Mouse (Mus musculus) embryo, embryonic 10.5 days (tissue): Measurements from ENCODE around the gene Pear1.
"Not testable (repeated sequence)": the region's sequence is repeated elsewhere in the genome, so short reads cannot be mapped to it uniquely, and the experiment has no call there.

Experiments
- DNase-seq: peaks from one replicate; pipeline ENCODE4 v3.0.0-alpha.2; 2015; ENCODE audit warnings: low spot score

Gene Pear1

DNA sequence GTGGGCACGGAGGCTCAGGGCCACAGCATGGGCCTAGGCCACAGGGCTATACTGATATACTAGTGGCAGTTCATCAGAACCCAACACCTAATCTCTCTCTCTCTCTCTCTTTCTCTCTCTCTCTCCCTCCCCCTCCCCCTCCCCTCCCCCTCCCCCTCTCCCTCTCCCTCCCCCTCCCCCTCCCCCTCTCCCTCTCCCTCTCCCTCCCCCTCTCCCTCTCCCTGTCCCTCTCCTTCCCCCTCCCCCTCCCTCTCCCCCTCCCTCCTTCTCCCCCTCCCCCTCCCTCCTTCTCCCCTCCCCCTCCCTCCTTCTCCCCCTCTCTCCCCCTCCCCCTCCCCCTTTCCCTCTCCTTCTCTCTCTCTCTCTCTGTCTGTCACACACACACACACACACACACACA, at the start of gene Pear1:
Pear1 (minus strand) TSS at position 101 of the 400 bp plus-strand sequence.
- DNase-seq, result not testable (repeated sequence)

DNA sequence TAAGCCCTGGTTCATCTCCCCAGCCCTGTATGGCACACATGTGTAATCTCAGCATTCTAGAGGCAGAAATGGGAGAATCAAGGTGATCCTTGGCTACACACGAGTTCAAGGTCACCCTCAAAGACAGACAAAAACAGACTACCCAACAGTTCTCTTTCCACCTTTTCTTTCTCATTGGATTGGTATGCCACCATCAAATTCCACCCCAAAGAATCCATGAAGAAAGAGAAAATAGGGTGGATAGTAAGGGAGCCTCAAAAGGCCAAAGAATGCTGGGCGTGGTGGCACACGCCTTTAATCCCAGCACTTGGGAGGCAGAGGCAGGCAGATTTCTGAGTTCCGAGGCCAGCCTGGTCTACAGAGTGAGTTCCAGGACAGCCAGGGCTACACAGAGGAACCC, 40.0 kb upstream of the Pear1 start:
- not testable (repeated sequence) for DNase-seq

DNA sequence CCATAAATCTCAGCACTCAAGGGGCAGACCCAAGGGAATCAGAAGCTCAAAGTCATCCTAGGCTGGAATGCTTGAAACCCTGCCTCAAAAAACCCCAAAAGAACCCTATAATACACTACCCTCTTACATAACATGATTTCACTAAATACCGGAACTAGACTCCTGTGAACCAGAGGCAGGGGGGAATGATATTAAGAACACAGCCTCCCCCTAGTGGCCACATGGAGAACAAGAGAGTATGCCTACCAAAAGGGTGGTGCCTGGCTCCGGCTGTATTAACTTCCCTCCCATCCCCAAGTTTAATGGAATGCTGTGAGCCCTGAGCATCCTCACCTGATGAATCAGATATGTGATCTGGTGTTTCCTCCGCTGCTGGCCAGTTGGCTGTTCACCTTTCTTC, 35.7 kb upstream of the Pear1 start:
- peak; percentile 86 for DNase-seq

DNA sequence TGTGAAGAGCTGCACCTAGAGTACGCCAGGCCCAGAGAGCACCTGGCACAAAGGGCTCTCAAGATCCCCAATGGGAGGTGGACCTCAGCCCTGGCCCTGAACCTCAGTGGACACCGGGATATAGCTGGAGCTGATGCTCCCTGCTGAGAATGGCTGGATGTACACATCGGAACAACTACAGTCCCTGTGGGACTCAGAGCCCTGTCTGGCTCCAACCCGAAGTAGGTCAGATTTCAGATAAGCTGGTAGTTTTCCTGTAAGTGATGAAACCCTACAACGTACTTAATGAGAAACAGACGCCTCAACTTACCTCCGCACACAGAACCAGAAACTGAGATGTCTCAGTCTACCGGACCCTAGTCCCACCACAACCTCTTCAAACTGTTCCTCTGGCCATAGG, 33.6 kb upstream of the Pear1 start:
- DNase-seq, result no peak

DNA sequence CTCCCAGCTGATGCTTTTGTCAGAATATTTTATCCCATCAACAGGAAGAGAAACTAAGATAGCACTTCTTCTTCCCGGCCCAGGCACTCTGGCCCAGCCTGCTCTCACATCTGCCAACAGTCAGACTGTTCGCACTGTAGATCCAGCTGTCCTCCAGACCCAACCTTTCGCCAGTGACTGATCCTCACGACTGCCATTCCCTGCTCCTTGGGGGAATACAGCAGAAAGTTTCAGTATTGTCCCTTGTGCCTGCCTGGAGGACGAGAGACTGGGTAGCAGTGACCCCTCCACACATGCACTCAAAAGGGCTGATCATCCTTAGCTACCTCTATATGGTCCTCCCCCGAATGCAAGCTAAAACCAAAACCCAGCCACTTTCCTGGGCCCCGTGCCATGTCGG, 31.8 kb upstream of the Pear1 start:
- DNase-seq, result no peak

DNA sequence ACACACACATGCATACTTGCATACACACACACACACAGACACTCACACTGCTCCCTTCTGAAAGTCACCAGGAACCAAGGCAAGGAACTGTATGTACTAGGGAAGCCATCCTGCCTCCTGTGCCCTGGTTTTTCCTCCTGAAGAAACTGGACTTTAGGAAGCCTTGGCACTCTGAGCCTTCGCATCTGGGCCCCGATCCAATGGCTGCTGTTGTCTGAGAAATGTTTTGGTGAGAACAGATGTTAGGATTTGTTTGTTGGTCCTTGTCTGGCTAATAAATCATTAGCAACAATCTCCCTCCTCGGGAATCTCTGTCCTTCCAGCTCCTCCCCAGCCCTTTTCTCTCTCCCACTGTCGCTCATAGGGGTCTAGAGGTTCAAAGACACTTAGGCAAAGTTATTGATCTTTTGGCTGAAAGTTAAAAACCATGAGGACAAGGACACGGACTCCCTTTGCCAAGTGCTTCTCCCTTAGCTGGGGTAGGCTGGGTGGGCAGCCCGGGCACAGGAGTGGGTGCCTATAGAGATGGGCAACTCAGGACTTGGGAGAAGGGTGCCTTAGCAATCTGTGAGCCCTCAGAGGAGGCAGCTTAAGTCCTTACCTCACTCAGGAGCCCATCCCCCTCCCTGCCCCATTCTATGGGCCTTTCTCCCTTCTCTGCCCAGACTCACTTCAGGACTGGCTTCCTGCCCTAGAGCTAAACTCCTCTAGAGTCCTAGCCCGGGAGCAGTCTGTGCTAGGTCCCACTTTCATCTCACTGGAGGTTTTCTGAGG, 30.9 kb upstream of the Pear1 start:
- no peak for DNase-seq

DNA sequence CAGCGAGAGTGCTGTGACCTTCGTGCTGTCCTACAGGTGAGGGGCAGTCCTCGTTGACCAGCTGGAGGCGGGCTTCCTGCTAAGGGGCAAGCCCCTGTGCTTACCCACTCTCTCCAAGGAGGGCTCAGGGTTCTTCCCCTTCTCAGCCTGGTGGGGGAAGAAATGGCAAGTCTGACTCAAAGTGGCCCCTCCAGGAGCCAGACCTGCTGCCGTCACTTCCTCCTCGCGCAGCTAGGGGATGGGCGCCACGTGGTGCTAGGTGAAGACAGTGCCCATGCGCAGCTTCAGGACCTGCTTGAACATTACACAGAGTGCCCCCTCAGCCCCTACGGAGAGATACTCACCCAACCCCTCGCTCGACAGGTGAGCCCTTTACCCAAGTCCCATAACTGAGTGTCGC, 25.0 kb upstream of the Pear1 start:
- DNase-seq, result no peak

DNA sequence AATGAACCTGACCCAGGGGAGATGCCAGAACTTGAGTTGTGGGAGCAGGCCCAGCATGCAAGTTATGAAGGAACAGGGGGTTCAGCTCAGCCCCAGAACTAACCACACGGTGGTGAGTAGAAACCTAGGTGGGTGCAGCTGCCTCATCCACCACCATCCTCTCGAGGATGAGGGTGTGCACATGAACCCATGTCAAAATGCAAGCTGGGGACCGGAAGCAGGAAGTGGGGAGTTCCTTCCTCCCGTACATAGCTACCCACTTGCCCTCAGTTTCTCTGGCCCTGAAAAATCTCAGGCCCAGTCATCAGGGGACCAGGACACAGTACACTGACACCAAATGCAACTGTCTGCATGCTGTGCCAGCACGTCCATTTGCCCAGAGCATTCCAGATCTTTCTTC, 23.6 kb upstream of the Pear1 start:
- DNase-seq, result no peak

DNA sequence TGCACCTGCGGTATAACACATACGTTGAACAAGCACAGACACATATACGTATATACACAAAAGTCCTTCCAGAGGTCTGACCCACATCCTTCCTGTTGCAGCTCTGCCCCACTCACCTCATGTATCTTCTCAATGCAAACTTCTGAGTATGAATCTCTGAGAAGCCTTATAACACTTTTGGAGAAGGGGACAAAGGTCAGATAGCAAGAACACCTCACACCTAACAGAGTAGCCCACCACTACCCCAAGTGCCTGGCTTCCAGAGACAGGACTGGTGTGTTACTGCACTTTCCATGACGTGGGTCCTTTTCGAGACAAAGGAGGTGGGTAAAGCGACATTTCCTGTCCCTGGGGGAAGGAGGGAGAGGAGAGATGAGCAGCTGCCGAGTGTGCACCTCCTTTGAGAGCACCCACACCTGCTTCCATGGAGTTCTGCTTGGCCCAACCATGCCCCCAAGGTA, 22.6 kb upstream of the Pear1 start, which contains the start of gene Sh2d2a:
Sh2d2a (plus strand) TSS at position 106 of the 461 bp plus-strand sequence.
- DNase-seq, result no peak

DNA sequence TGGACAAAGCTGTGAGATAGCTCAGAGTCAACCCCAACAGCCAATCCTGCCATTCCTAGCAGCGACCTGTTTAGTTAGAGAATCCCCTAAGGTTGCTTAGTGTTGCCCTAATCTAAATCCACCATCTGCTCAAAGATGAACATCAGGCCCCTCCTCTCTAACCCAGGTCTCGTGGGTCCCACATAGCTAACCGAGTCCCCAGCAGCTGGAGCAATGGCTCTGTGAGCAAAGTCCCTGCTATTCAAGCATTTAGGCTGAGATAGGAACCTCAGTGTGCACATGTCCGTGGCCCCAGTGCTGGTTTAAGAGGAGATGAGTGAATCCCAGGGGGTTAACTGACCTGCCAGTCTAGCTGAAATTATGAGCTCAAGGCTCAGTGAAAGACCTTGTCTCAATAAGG, 22.1 kb upstream of the Pear1 start:
- DNase-seq, result no peak

DNA sequence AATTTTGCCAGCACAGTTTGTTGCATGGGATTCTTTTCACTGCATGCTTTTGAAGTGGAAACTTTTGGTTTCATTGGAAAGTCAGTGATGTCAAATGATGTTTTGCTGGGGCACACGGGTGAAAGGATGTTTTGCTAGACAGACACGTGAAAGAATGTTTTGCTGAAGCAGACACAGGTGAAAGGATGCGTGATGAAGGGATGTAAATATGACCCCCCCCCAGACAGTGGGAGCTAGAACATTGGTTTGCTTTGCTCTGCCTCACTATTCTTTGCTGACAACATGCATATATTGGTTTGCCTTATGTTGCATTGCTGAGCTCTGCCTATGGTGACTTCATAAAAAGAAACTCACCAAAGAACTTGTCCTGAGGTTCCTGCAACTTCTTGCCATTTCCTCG, 20.9 kb upstream of the Pear1 start:
- DNase-seq, result no peak

DNA sequence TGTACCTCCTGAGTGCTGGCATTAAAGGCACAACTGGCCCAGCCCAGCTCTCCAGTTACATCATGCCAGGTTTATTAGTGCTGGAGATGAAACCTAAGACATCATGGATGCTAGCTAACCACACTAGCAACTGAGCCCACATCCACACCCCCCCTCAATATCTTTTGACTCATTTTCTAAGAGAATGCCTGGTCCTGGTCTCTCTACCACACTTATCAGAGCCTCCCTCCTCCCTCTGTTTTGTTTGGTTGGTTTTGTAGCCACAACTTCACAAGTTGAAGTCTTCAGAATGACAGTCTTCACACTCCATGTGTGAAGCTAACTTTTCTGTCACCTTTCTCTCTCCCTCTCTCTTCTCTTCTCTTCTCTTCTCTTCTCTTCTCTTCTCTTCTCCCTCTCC, 16.8 kb upstream of the Pear1 start:
- DNase-seq, result no peak

DNA sequence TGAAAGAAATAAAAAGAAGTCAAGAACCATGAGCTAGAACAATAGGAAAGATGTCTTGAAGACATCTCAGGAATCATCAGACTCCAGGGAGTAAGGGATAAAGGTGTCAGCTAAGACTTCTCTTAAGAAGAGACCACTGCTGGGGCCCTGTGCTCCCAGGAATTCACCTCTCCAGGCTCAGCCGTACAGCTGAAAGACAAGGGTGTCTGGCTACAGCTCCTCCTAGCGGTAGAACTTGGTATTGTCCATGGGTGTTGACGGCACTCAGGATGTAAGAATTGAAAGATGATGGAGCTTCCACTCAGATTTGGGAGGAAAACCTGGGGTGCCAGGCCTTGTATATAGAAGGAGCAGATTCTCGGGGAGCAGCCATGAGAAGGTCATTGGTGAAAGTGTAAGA, 14.5 kb upstream of the Pear1 start:
- DNase-seq, result peak; percentile 91

DNA sequence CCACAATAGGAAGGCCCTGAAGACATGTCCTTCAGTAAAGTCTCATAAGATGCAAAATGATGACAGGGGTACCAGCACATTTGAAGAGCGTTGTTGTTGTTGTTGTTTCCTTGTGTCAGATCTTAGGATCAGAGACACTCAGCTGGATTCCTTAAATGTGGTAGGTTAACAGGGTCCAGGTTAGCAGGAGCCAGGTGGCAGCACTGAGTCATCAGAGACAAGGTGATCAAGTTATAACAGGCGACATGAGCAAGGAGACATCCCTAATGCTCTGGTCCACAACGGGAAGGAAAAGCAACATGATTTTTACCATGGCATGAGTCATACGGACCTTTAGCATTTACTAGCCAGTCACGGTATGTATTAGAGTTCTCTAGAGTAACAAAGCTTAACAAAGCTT, 9.4 kb upstream of the Pear1 start:
- DNase-seq, result no peak

DNA sequence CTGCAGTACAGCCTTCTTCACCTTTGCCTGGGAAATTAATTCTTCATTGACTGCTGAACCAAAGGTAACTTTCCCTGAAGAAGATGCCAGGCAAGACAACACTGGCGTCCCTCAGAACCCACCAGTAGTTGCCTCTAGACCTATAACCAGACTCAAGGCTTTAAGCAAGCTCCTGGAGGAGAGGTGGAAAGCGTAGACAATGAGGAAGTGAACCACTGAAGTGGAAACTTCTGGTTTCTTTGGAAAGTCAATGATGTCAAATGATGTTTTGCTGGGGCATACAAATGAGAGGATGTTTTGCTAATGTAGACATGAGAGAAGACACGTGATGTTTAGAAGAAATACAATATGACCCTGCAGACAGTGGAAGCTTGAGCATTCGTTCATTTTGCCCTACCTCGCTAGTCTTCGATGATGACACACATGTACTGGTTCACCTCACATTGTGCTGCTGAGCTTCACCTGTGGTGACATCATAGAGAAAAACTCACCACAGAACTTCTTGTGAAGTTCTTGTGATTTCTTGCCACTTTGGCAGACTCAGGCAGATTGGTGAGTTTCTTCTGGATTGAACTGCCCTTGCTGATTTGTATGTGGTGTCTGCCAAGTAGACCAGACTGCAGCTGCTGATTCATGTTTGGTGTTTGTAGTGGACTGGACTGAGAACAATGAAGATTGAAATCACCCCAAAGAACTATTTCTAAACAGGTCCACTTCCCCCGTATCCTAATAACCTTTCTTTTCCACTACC, 8.2 kb upstream of the Pear1 start:
- no peak for DNase-seq

DNA sequence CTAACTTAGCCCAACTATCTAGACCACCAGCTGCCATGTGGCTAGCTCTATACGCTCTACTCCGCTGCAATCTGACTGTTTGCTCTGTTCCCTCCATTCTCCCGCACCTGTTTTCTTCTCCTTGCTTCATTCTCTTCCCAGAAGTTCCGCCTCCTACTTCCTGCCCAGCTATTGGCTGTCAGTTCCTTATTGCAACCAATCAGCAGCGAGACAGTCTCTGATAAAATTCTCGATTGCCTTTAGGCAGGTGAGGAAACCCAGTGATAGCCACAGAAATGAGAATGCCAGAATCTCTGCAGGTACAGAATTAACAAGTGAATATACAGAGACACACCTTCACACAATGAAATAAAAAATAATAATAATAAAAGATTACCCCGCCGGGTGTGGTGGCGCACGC, 4.9 kb upstream of the Pear1 start:
- DNase-seq, result no peak

DNA sequence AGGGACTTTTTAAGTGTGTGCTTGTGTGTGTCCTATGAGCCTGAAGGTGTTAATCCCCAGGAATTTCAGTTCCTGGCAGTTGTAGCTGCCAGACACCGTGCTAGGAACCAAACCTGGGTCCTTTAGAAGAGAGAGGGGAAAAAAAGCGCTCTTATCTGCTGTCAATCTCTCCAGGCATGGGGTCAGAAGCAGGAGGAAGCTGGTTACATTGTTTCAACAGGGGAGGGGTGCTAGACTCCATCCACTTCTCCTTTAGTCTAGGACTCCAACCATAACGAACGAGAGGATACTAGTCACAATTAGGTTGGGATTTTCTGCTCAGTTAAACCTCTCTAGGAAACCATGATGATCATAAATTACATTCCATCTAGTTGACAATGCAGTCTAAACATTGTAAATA, 4.3 kb upstream of the Pear1 start:
- no peak for DNase-seq

DNA sequence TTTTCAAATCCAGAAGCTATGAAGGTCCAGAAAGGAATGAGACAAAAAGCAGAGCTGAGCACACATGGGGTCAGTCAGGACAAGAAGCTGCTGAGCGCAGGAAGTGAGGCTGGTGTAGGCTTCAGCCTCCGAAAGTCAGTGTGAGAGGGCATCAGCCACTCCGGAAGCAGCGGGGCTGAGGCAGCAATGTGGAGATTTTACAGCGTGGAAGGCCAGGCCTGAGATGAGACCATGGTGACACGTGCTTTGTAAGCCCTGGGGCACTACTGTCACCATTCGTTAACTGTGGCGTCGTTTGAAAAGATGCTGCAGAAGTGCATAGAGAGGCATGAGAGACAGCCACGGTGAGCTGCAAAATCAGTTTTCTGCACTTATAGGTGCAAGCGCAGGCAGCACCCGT, 5.9 kb downstream of the Pear1 start:
- DNase-seq, result no peak

DNA sequence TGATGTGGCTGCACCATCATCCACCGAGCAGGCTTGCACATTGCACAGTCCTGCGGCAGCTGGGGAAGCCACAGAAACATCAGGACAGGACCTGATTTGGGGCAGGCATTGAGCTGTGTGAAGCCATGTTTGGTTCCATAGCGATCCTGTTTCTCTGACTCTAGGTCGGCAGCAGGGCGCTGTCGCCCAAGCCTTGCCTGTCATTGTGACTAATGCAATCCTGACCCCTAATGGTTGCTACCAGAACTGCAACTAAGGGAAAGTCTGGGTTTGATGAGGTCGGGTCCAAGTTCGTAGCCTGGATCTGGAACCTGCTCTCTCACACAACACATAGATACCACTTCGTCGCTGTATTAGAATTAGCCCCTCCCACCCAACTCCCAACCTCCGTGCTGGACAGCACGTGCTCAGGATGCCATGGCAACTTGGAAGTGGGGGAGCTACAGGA, 7.4 kb downstream of the Pear1 start:
- DNase-seq, result peak; percentile 95

DNA sequence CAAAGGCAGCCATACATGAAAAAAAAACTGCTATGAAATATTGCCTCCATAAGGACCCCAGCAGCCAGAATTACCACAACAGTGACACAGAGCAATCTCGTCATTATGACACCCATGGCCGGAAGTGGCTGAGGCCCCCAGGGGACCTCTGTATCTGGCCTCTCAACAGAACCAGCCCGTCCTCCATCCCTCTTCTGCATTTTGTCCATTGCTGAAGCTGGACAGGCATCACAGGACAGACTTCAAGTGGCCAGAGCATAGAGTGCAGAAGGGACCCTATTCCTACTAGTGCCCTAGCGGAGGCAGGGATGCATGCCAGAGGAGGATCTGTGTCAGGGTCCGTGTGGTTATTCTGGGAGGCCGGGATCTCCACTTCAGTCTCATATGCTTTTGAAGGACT, 7.9 kb downstream of the Pear1 start:
- DNase-seq, result no peak

DNA sequence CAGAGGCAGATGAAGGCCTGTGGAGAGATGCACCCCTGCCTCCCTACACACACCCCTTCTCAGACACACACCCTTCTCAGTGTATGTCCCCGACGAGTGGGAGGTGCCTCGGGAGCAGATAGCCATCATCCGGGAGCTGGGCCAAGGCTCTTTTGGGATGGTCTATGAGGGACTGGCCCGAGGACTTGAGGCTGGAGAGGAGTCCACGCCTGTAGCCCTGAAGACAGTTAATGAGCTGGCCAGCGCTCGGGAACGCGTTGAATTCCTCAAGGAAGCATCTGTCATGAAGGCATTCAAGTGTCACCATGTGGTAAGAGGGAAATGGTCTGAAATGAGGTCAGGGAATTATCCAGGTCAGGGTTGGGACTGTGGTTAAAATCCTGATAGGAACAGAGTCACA, 11.2 kb downstream of the Pear1 start:
- DNase-seq, result no peak

DNA sequence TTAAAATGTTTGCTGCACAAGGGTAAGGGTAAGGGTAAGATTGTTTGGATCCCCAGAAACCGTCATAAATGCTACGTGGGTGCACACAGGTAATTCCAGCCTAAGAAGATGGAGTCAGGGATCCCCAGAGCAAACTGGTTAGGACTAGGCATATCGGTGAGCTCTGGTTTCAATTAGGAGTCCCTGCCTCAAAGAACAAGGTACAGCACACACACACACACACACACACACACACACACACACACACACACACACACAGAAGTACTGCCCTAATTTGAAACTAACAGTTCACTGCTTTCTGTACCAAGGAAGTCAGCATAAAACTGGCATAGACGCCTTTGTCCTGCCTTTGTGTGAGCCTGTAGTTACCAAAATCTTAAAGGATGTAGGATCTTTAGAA, 11.7 kb downstream of the Pear1 start:
- DNase-seq, result no peak

DNA sequence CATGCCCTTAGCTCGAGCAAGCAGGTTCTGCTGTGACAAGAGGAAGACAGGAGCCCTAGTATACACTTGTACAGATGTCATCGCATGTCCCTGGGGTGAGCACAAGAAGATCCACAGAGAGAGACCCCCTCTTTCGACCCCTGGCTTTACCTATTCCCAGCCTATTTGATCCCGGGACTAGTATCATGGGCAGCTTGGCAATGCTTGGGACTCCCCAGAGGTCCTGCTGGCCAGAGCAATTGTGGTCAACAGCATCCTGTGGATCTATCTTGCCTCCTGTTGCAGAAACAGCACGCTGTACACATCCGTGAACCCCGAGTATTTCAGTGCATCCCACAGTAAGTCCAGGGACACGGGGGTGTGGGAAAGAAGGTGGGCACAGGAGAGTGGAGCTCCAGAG, 12.8 kb downstream of the Pear1 start:
- DNase-seq, result no peak
